Mouse (Mus musculus): Measurements from ENCODE around the gene Znhit6.

Znhit6 gene

DNA sequence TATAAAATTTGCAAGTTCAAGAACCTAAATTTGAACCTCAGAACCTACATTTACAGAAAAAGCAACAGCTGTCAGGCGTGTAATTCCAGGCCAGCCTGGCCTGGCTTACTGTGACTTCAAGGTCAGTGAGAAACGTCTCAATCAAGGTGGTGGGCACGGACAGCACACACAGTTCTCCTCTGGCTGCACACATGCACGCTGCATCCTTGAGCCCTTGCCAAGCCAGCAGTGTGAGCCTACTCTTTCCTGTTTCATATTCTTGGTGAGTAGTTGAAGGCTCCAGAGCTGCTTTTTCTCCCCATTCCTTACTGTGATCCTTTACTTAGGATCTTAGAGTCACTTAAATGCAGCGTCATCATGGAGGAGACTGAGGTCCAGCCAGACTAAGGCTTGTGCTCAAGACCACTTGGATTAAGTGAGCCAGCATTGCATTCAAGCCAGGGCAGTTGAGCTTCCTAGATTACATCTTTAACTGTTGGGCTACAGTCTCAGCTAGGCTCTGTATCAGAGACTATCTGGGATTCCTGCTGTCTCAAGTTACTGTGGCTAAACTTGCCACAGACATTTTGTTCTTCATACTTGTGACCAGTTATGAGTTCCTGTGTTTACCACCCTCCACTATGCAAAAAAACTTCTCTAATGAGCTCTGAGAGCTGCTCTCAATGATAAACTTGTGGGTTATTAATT is 29.6 kb downstream of the Znhit6 start:
- no peak for DNase-seq (ENCODE audit: low spot score)

DNA sequence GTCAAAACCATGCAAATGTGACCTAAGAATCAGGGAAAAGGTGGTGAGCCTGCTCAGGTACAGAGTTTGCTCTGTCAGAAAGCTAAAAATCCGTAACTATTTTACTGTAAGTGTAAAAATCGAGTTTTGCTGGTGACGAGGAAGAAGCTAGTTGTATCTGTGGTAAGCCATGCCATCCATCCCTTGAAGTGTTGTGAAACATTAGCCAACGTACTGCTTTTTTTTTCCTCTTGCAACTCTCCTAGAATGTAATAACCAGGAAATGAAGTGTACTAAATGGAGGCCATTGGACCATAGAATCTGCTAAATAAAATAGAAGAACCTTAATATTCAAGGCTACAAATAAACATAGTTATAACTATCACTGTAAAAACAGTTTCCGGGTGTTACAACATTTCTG is 32.3 kb downstream of the Znhit6 start:
- no peak for DNase-seq (ENCODE audit: low spot score)

DNA sequence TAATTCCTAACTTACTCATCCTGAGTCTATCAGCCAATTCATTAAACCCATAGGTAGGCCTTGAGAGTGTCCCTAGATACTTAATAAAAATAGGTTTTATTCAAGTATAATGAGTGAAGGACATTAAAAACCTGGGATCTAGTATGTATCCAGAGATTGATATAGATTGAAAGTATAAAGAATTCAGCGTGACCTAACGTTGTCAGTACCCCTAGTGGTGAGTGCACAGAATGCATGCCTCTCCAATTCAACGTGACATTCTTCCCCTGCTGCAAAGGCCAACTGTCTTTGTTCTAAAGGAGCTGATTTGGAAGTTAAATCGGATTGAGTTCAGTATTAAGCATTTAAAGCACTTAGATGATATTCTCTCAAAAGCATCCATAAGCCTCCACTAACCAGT is 36.7 kb downstream of the Znhit6 start:
- no peak for DNase-seq (ENCODE audit: low spot score)

DNA sequence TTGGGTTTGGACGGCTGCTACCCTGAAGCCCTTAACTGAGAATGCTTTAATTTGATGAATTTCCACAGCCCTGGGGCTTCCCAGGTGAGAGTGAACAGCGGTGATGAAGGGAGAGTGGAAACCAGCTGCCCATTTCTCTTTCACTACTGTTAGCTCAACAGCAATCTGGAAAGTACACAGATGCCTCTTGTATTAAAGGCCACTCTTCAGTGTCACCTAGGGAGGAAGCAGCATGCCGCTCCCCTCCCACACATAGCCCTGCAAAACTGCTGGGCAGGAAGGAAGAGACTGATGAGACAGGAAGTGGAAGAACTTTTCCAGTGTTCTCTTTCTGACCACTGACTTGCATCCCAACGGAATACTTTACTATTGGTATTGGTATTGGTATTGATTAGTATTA is 37.2 kb downstream of the Znhit6 start:
- no peak for DNase-seq (ENCODE audit: low spot score)

DNA sequence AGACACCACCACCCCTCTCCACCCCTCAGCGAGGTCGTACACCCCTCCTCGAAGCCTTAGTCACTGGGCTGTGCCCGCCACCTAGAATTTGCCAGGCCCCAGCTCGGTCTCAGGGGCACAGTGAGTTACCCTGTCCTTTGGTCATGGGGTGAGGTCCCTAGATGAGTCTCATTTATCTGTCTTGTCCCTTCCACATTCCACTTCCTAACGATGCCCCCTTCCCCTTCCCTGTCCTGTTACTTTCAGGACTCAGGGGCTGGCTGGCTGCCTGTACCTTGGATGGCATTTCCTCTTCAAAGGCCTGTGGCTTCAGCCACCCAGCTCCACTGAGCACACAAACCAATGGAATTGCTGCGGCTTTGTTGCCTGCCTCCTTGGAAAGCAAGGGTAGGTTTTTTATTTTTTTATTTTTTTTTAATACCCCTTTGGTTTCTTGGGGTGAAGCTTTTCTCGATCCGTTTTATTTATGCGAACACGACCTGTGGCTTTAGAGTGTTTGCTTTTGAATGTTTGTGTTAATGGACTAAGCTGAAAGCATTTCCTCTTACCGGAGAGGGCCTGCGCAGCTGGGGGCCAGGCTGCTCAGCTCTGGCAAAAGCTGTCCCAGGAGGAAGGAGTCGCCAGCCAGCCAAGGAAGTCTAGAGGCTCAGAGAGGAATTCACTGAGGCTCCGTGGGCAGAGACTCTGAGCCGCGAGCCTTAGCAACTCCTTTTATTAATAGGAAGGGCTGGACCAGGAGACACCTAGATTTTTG is 38.5 kb downstream of the Znhit6 start:
- no peak for DNase-seq (ENCODE audit: low spot score)

DNA sequence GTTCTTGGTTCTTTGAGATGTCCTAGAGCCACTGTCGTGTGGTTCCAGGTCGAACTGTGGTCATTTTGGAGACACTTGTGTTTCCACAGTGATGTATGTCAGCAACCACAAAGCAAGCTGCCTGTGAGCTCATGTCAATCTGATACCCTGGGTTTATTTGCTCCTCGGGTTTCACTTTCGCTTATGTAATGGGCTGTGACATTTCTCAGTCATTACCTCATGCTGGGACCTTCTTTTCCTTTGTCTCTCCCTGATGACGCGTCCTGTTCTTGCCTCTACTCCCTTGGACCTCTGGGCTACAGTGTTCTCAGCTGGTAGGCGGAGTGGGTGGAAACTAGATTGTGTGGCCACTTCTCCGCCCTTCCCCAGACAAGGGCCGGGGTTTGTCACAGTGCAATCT is 42.3 kb downstream of the Znhit6 start:
- DNase-seq (ENCODE audit: low spot score), result no peak

DNA sequence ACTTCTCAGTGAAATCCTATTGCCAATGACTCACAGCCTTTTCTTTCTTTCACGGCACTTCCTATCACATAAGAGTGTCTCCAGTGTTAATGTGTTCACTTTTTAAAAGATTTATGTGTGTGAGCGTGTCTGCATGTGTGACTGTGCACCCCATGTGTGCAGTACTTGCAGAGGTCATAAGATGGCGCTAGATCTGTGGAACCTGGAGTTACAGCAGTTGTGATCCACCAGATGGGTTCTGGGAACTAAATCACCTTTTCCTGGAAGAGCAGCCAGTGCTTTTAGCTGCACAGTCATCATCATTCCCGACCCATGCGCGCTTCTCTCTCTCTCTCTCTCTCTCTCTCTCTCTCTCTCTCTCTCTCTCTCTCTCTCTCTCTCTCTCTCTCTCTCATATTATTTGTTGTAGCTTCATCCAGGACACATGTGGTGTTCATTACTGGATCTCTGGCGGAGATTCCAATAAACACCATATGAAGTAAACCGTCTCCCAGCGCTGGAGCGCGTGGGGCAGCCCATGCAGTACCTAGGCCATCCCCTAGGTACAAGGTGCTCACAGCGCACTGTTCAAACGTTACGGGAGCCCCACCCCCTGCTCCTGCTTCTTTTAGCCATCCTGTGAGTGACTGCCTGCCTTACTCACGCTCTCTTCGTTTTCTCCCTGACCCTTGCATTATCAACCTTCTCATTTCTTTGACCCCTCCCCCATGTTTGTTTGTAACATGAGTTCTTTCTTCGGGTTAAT is 43.8 kb downstream of the Znhit6 start:
- DNase-seq (ENCODE audit: low spot score), result no peak

DNA sequence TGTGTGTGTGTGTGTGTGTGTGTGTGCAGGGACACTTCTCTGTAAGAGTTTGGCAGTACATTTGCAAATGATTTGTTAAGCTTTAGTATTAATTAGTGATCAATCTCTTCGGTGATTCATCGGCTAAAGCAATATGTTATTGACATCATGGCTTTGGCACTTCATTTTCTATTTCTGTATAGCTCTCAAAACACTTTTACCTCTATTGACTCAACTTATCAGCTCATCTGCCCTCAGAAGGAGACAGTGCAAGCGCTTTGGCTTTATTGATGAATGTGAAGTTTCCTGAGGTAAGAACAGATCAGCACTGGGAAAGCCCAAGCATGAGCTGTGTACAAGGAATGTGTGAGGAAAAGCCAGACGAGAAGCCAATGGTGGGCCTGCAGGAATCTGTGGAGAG is 45.2 kb downstream of the Znhit6 start:
- DNase-seq (ENCODE audit: low spot score), result no peak

DNA sequence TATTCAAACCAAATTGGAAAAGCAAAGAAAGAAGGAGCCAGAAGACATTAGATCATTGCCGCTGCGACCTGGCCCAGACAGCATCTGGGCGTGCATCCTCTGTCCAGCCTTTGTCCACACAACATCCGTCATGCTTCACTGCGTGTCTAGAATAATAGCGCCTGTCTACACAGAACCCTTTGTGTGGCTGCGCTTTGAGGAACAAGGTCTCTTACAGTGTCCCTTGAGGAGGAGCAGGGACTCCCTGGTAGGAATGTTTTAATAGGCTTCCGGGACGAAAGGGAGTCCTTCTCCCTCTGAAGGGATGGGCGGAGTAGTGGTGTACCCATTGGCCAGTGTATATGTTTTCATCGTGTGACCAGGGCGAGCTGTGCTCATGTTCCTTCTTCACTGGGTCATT is 47.0 kb downstream of the Znhit6 start:
- DNase-seq (ENCODE audit: low spot score), result no peak

DNA sequence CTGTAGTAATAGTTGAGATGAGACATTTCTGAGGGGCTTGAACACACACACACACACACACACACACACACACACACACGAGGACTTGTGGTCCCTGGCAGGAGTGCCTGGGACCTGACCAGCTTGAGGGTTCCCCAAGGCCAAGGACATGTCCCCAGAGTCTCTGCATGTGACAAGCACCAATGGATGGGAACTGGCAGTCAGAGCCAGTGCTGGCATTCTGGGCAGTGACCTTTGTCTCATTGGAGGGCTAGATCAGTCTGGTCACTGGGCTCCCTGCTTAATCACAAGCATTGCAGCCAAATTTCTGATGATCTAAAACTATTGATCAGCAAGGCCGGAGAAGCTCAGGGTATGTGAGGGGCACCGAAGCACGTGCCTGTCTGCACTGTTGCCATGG is 48.8 kb downstream of the Znhit6 start:
- no peak for DNase-seq (ENCODE audit: low spot score)

DNA sequence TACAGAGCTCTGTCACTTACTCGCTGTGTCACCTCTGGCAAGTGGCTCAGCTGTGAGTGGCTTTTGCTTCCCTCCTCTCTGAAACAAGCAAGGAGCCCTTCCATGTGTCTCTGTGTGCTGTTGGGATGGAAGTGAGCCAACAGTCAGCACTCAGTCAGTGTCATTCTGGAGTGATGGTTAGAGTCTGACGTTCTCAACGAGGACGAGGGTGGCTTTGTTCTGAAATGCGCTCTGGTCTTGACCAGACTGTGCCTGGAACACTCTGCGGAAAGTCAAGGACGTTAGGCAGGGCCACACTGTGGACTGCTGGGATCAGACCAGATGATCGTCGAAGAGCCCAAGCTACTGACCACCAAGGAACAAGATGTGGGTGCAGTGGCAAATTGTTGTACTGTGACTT is 49.5 kb downstream of the Znhit6 start:
- DNase-seq (ENCODE audit: low spot score), result no peak

DNA sequence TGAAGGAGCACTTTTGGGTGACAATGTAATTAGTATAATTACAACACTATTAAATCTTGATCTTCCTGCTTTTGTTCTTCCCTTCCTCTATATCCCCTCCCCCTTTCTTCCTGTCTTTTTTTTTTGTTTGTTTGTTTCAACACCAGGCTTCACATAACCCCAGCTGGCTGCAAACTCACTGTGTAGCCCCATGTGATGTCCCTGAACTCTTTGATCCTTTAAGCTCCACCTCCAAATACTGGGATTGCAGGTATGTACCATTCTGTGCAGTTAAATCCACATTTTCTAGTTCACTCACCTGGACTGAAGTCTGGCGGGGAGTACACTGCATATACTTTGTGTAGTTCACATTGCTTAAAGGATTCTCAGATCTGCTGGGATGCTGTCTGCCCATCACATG is 50.1 kb downstream of the Znhit6 start:
- DNase-seq (ENCODE audit: low spot score), result no peak

DNA sequence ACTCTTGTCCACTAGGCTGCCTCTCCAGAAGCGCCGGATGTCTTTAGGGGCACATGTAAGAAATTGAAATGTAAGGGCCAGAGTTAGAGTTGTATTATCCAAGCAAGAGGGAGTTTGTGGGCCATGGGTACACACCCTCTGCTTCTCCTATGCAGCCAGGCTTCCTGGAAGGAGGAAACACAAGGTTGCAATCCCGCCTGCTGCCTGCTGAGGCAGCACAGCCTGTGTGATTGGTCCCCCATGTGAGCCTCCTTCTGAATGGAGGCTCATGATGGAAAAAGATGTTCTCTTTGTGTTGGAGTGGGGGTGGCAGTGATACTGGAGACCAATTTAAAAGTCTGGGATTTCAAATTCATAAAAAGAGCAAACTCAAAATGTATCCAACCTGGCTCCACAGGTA is 51.8 kb downstream of the Znhit6 start:
- no peak for DNase-seq (ENCODE audit: low spot score)

DNA sequence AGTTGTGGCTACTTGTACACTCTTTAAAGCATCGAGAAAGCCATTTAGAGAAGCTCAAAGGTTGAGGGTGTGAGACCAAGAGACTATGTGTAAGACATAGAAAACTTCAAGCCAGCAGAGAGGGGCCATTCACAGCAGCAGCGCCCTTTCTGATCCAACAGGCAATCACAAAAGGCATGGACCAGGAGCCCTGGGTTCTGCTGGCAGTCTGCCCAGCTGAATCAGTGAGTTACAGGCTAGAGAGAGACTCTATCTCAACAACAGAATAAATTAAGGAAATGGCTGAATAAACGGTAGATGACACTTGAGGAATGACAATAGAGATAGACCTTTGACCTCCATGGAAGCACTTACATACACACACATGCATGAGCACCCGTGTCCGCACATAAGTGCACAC is 52.6 kb downstream of the Znhit6 start:
- DNase-seq (ENCODE audit: low spot score), result no peak

DNA sequence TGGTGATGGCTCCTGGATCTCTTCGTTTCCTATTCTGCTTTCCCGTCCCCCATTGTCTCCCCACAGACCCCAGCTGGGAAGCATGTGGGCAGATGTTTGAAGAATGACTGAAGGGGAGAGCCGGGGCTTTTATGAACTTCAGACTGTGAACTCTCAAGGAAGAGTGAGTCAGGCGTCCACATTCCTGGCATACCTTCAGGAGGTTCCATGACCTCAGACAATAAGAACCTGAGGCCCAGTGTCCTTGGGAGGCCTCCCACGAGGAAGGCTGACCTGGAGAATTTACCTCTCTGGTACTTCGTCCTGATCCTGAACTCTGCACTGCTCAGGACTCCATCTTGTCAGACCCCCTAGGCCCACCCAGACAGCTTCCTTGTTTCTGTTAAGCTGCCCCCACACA is 56.9 kb downstream of the Znhit6 start:
- DNase-seq (ENCODE audit: low spot score), result no peak

DNA sequence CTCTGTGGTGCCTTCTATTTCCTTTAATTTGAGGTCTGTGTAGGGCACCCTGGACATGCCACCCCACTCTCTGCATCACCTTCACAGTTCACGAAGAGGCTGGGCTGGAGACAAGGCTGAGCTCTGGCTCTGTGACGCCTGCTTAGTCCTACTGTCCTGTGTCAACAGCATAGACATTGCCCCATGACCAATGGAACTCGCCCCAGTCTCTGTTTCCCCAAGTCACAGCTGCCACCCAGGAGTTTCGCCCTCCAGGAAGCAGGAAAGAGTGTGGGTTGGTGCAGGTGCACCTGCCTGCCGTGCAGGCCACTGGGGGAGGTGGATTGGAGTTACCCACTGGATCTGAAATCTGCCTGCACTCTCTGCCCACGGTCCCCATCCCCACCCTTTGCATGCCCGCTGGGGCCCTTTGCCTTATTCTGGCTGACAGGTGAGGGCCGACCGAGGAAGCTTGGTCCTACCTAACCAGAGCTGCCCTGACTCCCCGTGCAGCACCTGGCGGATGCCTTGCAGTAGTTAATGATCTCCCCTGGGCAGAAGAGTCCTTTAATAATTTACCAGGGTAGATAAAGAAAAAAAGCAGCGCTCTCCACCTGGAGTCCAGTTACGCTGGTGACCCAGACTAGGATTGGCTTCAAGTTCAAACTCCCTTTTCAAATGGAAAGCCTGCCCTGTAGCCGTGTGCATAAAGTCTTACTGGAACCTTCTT is 58.2 kb downstream of the Znhit6 start:
- DNase-seq (ENCODE audit: low spot score), result no peak

DNA sequence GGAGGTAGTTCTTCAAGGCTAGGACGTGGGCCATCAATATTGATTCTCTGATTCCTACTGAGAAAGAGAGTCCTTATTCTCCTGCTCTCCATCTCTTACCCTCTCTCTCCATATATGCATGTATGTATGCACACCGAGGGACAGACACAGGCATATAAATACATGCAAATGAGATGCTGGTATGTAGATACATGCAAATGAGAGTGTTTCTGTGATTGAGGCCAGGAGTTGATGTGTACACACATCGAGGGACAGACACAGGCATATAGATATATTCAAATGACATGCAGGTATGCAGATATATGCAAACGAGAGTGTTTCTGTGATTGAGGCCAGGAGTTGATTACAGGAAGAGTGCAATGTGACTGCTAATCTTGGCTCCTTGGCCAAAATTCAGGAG is 64.2 kb downstream of the Znhit6 start:
- DNase-seq (ENCODE audit: low spot score), result no peak

DNA sequence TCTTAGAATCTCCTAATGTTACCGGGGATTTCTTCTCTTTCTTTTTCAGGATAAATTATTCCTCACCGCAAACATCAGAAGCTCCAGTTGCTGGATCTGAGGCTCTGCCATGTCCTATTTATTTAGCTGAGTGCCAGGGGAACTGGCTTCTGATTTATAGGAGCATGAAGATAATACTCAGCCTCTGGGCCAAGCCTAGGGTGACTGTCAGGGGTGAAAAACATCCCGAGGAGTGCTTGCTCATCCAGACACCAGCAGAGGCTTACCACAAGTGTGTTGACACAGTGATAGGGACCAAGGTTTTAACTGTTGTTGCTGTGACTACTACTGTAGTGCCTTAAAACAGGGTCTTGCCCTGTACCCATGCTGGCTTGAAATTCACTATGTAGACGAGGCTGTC is 64.6 kb downstream of the Znhit6 start:
- no peak for DNase-seq (ENCODE audit: low spot score)

DNA sequence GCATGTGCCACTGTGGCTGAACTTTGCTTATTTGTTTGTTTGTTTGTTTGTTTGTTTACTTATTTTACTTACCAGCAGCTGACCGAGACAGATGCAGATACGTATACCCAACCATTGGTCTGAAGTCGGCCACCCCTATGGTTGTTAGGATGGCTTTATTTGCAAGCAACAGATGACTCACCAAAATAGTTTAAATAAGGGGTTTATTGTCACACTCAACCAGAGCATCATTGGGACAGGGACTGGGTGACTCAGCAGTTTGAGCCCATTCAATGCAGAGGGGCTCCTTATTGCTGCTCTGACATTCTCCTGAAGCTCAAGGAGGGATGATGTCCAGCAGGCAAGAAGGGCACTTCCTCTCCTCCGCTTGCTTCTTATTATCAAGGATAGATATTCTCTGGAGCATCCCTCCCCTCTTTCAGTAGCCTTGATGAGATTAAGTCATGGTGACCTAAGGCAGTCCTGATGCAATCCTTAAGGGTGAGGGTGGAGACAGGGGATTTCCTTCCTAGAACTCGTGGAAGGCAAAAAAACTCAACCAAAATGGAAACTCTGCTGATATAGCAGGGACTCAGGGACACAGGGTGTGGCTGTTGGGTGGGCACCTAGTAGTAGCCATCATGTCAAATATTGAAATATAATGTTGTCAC is 65.2 kb downstream of the Znhit6 start:
- DNase-seq (ENCODE audit: low spot score), result no peak

DNA sequence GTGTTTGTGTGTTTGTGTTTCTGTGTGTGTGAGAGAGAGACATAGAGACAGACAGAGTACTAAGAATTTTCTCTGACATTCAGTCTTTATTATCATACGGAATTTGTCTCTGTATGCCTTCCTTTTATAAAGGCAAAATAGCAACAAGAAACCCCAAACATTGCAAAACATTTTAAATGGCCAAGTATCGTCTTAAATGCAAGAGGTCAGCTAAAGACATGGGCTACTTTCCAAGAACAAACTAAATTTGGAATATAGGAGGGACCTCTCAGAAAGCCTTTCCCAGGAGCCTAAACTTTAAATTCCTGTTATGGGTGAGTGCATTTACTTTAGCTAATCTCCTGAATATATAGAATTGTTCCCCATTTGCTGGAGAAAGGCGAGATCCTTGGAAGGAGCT is 65.9 kb downstream of the Znhit6 start:
- no peak for DNase-seq (ENCODE audit: low spot score)

DNA sequence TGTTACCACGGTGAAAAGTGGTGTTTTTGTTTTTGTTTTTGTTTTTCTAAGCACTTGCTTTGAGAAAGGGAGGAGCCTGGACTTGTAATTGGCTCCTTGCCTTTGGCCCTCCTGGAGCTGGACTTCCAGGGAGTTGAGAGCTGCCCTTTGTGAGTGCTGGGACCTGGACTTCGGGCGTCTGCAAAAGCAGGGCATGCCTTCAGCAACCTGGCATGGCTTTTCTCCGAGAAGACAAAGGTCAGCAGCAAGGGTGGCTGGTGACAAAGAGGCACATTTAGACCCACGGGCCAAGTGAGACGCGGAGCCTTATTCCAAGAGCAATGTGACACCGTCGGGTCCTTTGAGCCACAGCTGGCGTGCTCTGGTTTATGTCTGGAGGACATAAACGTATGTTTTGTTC is 66.9 kb downstream of the Znhit6 start:
- no peak for DNase-seq (ENCODE audit: low spot score)

DNA sequence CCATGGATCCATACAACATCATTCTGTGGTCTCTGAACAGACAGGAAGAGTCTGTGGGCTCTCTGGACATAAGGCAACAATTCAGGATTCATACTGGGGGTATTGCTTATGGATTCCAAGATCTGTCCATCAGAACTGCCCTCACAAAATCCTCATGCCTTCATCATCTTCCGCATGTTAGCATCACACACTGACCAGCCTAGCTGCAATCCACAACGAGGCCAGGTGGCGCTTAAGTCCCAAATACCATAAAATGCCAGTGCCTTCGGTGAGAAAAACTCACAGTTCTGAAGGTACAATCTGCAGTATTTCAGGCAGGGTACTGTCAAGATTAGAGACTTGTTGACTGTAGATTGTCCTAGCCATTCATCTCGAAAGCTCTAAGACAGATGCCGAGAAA is 69.5 kb downstream of the Znhit6 start:
- no peak for DNase-seq (ENCODE audit: low spot score)

All from urinary bladder, postnatal 25 days (tissue).